19 mouse cellular contexts compared by ENCODE assay signal in the genomic region with DNA sequence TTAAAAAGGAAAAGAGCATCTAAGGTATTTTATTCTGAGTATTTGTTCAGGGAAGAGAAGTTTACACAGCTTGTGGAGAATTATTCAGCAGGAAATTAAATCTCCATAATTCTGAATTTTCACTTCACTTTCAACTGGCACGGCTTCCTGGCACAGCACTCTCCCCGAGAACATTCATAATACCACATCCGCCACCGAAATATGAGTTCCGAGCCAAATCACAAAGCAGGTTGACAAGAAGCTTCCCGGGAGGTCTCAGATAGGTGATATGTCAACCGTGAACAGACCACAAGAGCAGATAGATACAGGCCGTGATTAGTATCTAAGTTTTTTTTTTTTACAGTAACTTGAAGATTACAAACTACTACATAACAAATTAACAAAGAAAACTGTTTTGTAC.
DNase-seq lines count a peak whose midpoint lies in the region; ATAC-seq lines count a peak whose summit lies in the region.
"Had no signal": no experiment of that assay in that cellular context is flagged by ENCODE, and none has a peak within 500 bp of the region (broad histone marks: within the 10 kb centered on the region; RNA-seq: fewer than 3 reads in every experiment).

No protein-coding gene starts in this region.

- WGBS in forebrain, embryonic 14.5 days = 80% methylated on average over 8 of the region's 8 CpGs
- WGBS in forebrain, embryonic 13.5 days = 80% methylated on average over 8 of the region's 8 CpGs
- 72% methylated on average over 8 of the region's 8 CpGs for WGBS in hindbrain, embryonic 16.5 days

- no peak overlapping the region for H3K4me3 ChIP-seq in forebrain, embryonic 14.5 days (ENCODE audit: low read depth, low read length)
- no peak overlapping the region for H3K4me3 ChIP-seq in forebrain, embryonic 13.5 days
- H3K4me3 ChIP-seq in hindbrain, embryonic 16.5 days (ENCODE audit: low read length) = no peak overlapping the region
- H3K4me3 ChIP-seq: embryonic facial prominence, embryonic 13.5 days; heart, embryonic 13.5 days; hindbrain, embryonic 15.5 days; limb, embryonic 13.5 days; liver, embryonic 13.5 days had no signal

- no peaks in the 10 kb centered on the region for H3K4me1 ChIP-seq in forebrain, embryonic 14.5 days (ENCODE audit: control insufficient read depth, insufficient read depth, low read length)
- no peaks in the 10 kb centered on the region for H3K4me1 ChIP-seq in forebrain, embryonic 13.5 days
- no peaks in the 10 kb centered on the region for H3K4me1 ChIP-seq in hindbrain, embryonic 16.5 days (ENCODE audit: control insufficient read depth, insufficient read depth, low read depth, low read length)
- H3K4me1 ChIP-seq: embryonic facial prominence, embryonic 13.5 days; heart, embryonic 13.5 days; hindbrain, embryonic 15.5 days; limb, embryonic 13.5 days; liver, embryonic 13.5 days had no signal

- no peak overlapping the region for H3K9ac ChIP-seq in forebrain, embryonic 14.5 days (ENCODE audit: low read length)
- no peak overlapping the region for H3K9ac ChIP-seq in forebrain, embryonic 13.5 days
- no peak overlapping the region for H3K9ac ChIP-seq in hindbrain, embryonic 16.5 days (ENCODE audit: low read depth, low read length)
- H3K9ac ChIP-seq: embryonic facial prominence, embryonic 13.5 days; heart, embryonic 13.5 days; hindbrain, embryonic 15.5 days; limb, embryonic 13.5 days; liver, embryonic 13.5 days; lung, embryonic 14.5 days had no signal

- no peaks in the 10 kb centered on the region for H3K36me3 ChIP-seq in forebrain, embryonic 14.5 days (ENCODE audit: control insufficient read depth, insufficient read depth, low read length)
- no peaks in the 10 kb centered on the region for H3K36me3 ChIP-seq in forebrain, embryonic 13.5 days (ENCODE audit: poor library complexity, severe bottlenecking)
- H3K36me3 ChIP-seq in hindbrain, embryonic 16.5 days (ENCODE audit: control insufficient read depth, insufficient read depth, low read length) = no peaks in the 10 kb centered on the region
- H3K36me3 ChIP-seq: embryonic facial prominence, embryonic 13.5 days; heart, embryonic 13.5 days; hindbrain, embryonic 15.5 days; limb, embryonic 13.5 days; liver, embryonic 13.5 days had no signal

- no peaks in the 10 kb centered on the region for H3K9me3 ChIP-seq in forebrain, embryonic 14.5 days (replicated peaks; ENCODE audit: control insufficient read depth, low read length)
- no peaks in the 10 kb centered on the region for H3K9me3 ChIP-seq in forebrain, embryonic 13.5 days (replicated peaks)
- no peaks in the 10 kb centered on the region for H3K9me3 ChIP-seq in hindbrain, embryonic 16.5 days (ENCODE audit: control insufficient read depth, low read length)
- H3K9me3 ChIP-seq: embryonic facial prominence, embryonic 13.5 days; heart, embryonic 13.5 days; hindbrain, embryonic 15.5 days; limb, embryonic 13.5 days; liver, embryonic 13.5 days had no signal

- peak; percentile 25 for DNase-seq in forebrain, embryonic 14.5 days (ENCODE audit: low spot score)
- peak; percentile 27 to 31 for DNase-seq in right cerebral cortex, postnatal 10 days (ENCODE audit: low spot score in 2 of 2)
- DNase-seq in right cerebral cortex, postnatal 36 days (ENCODE audit: low spot score in 2 of 2) = no peak
- DNase-seq in cerebellum, adult 9-11 months = peak; percentile 15
- peak; percentile 12 to 18 for DNase-seq in layer of hippocampus, postnatal 14 days (ENCODE audit: low spot score in 2 of 2)
- DNase-seq: heart, adult 11 months; heart, postnatal 36 days; liver, embryonic 13.5 days; lung, embryonic 14.5 days; lung, postnatal 36 days; thymus, postnatal 25 days had no signal

- H3K27ac ChIP-seq in forebrain, embryonic 14.5 days (ENCODE audit: low read depth, low read length) = no peak overlapping the region
- no peak overlapping the region for H3K27ac ChIP-seq in forebrain, embryonic 13.5 days
- no peak overlapping the region for H3K27ac ChIP-seq in hindbrain, embryonic 16.5 days (ENCODE audit: low read depth, low read length)
- H3K27ac ChIP-seq: embryonic facial prominence, embryonic 13.5 days; heart, embryonic 13.5 days; hindbrain, embryonic 15.5 days; limb, embryonic 13.5 days; liver, embryonic 13.5 days had no signal

- no peak overlapping the region for H3K4me2 ChIP-seq in forebrain, embryonic 14.5 days (ENCODE audit: low read length)
- no peak overlapping the region for H3K4me2 ChIP-seq in forebrain, embryonic 13.5 days
- H3K4me2 ChIP-seq in hindbrain, embryonic 16.5 days (ENCODE audit: low read length) = no peak overlapping the region
- H3K4me2 ChIP-seq: embryonic facial prominence, embryonic 13.5 days; heart, embryonic 13.5 days; hindbrain, embryonic 15.5 days; limb, embryonic 13.5 days; liver, embryonic 13.5 days; lung, embryonic 14.5 days had no signal

- H3K27me3 ChIP-seq in forebrain, embryonic 14.5 days (replicated peaks; ENCODE audit: control insufficient read depth, insufficient read depth, low read length) = no peaks in the 10 kb centered on the region
- no peaks in the 10 kb centered on the region for H3K27me3 ChIP-seq in forebrain, embryonic 13.5 days
- H3K27me3 ChIP-seq in hindbrain, embryonic 16.5 days (replicated peaks; ENCODE audit: control insufficient read depth, insufficient read depth, low read length) = no peaks in the 10 kb centered on the region
- H3K27me3 ChIP-seq: embryonic facial prominence, embryonic 13.5 days; heart, embryonic 13.5 days; hindbrain, embryonic 15.5 days; limb, embryonic 13.5 days; liver, embryonic 13.5 days had no signal

- no peak for ATAC-seq in forebrain, embryonic 14.5 days
- ATAC-seq in forebrain, embryonic 13.5 days = no peak
- no peak for ATAC-seq in hindbrain, embryonic 16.5 days
- ATAC-seq: intestine, postnatal 0 days; midbrain, embryonic 16.5 days had no signal

Comparison
In these comparisons a context has a peak if more than half of its experiments do, and no peak if none do; other contexts are left out.
1. DNase-seq: peak in forebrain, embryonic 14.5 days (single experiment), right cerebral cortex, postnatal 10 days (2 of 2), cerebellum, adult 9-11 months (single experiment) and layer of hippocampus, postnatal 14 days (2 of 2); none in right cerebral cortex, postnatal 36 days (0 of 2).